Mouse (Mus musculus): ENCODE measurements at regions not wholly inside any gene's neighbourhood (a gene's known extent, or its start where the extent isn't known, plus 50 kb on each side); places are given as distances from the start of the nearest gene placed in this dataset.

DNA sequence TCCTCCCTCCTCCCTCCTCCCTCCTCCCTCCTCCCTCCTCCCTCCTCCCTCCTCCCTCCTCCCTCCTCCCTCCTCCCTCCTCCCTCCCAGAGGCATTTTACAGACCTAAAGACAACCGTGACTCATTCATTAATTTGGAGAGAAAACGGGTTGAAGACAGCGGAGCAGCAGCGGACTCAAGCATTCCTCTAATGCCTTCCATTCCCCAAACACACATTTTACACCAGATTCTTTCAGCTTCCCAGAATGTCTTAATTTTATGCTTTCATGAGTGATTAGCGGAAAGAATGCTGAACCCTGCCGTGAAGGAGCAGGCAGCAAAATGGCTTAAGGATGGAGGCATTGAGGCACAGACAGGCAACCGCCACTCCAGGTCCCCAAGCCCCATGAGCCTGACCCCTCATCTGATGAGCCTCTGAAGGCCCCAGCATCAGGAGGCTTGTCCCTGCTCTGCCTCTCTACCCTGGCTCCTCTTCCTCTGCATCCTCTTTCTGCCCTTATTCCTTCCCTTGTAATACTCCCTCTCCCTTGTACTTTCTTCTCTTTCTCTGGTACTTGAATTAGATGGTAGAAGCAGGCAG is 192.5 kb downstream of the Cdc5l start:
- no peak for DNase-seq (ENCODE audit: low read depth, low spot score)

GRCm38 (mm10) chr17:45240545-45240944 is 193.0 kb downstream of the Cdc5l start:
- DNase-seq (ENCODE audit: low read depth, low spot score), result no peak

- DNase-seq (ENCODE audit: low read depth, low spot score), result no peak
These were observed 196.3 kb downstream of the Cdc5l start for GRCm38 (mm10) chr17:45237246-45237645.

- no peak for DNase-seq (ENCODE audit: low read depth, low spot score)
These were observed 198.1 kb downstream of the Cdc5l start for GRCm38 (mm10) chr17:45235401-45235800.

- no peak for DNase-seq (ENCODE audit: low read depth, low spot score)
These were observed 200.7 kb downstream of the Cdc5l start for GRCm38 (mm10) chr17:45232874-45233273.

DNA sequence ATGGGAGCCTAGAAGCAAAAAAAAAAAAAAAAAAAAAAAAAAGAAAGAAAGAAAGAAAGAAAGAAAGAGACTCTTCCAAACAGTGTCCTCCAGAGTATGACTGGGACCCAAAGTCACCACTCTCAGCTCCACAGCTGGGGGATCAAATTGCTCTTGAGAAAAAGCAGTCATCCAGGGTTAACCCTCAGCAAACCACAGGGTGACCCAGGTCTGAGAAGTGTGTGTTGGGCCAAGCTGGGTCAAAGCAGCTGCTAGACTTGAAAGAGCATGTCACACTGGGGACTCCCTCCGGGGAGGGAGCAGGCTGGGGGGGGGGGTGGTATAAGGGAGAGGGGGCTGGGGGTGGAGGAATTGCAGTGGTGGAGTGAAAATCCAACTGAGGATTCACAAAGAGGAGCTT is 206.3 kb downstream of the Cdc5l start:
- DNase-seq (ENCODE audit: low read depth, low spot score), result no peak

- no peak for DNase-seq (ENCODE audit: low read depth, low spot score)
These were observed 207.1 kb downstream of the Cdc5l start for GRCm38 (mm10) chr17:45226486-45226885.

DNA sequence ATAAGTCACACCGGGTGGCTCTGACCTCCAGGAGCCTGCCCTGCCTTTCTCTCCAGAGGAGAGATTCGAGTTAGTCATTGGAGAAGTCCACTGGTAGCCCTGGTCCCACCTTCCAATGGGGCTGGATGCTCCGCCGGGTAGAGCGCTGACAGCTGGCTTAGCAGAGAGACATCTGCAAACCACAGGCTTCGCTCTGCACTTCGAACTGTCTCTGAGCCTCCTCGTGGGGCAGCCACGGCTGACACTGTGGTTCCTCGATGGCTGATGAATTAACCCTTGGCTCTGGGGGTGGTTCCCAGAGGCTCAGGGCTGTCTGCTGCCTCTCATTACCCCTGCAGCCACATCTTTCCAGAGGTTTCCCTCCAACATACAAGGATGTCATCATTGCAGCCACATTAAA is 211.9 kb downstream of the Cdc5l start:
- no peak for DNase-seq (ENCODE audit: low read depth, low spot score)

- no peak for DNase-seq (ENCODE audit: low read depth, low spot score)
These were observed 216.4 kb downstream of the Cdc5l start for GRCm38 (mm10) chr17:45217126-45217525.

DNA sequence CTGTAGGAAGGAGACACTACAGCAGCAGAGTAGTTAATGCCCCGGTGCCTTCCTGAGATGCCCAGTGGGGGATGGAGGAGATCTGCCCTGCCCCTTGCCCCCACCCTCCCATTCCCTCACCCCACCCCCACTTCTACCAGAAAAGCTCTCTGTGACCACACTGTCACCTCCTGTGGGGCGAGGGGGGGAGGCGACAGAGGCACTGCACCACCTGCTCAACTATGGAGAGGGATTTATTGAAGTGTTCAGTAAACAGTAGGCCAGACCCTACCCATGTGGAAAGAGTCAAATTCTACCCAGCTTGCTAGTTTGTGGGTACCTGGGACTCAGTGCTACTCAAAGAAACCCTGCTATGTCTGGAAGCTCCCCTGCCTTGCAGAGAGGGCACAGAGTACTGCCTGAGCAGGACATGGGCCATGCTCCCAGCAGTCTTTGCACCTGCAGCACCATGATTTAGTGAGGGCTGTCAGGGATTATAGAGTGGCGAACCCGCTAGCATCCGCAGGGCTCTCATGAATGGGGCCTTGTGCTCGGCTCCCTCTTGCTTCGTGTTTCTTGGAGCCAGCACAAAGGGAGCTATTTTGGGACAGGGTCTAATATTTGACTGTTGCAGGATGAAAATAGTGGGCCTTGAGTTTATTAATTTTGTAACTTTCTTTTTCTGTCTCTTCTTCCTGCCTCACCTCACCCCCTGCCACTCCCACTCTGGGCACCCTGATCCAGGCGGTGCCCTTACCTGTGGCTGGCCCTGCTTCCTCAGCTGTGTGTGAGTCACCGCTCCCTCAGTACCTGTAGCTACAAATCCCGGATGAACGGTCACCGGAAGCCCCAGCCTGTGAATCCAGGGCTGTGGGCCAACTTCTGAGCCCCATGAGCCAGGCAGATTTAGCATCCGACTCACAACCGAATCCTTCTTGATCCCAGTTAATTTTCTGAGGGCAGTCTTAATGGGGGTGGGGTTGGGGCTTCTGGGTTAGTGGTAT is 218.2 kb downstream of the Cdc5l start:
- DNase-seq (ENCODE audit: low read depth, low spot score), result no peak

DNA sequence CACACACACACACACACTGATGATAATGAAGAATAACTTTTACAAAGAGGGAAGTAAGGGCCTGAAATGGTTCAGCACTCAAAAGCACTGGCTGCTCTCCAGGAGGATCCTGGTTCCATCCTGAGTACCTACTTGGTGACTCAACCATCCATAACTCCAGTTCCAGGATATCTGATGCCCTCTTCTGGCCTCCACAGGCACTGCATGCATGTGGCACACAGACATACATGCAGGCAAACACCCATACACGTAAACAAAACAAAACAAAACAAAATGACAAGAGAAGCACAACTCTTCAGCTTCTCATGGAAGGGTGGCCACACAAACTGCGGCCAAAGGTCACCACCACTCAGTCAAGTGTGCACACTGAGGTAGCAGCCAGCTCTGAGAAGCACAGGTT is 222.6 kb downstream of the Cdc5l start:
- DNase-seq (ENCODE audit: low read depth, low spot score), result peak; percentile 27

DNA sequence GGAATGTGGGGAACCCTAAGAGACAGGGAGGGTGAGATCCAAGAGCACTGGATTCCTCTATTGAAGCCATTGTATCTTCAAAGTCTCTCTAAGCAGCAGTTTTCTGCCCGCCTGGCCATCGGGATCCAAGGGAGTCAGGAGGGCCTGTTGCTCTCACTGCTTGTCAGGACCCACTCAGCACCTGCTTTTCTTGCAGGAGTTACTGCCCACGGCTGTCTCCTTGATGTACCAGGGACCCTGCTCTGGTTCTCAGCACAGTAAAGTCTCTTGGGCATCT is 224.2 kb downstream of the Cdc5l start:
- DNase-seq (ENCODE audit: low read depth, low spot score), result no peak

DNA sequence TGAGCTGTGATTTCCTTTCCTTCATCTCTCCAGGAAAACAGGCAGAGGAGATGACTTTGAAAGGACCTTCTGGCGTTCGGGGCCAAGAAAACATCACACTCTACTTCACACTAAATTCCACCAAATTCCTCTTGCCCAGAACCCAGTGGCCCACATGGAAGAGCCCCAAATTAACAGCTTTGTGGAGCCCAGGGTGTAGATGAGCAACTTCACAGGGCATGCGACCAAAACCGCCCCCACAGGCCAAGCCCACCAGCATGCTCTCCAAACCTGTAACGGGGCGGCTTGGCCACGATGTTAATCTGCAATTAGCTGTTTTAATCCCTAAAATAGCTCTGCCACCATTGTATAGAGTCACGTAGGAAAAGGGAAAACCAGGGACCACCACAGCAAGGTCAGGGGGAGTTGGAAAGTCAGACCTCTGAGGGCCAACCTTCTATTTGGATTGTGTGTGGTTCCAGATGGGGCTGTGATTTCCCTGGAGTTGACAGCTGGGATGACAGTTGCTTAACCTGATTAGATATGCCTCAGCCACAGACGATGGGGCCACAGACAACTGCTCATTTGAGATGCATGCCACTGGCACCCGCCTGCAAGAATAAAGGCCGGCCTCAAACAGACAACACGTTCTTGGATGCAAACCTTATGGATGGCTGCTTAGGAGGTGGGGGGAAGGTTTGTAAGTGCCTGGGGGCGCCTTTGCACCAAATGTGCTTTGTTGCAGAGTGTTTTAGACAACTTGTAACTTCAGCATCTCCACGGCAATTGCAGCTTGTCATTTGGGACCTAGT is 224.7 kb downstream of the Cdc5l start:
- no peak for DNase-seq (ENCODE audit: low read depth, low spot score)

- DNase-seq (ENCODE audit: low read depth, low spot score), result no peak
These were observed 237.8 kb downstream of the Cdc5l start for GRCm38 (mm10) chr17:45195779-45196178.

- DNase-seq (ENCODE audit: low read depth, low spot score), result no peak
These were observed 238.7 kb downstream of the Cdc5l start for GRCm38 (mm10) chr17:45194786-45195281.

- DNase-seq (ENCODE audit: low read depth, low spot score), result no peak
These were observed 240.0 kb downstream of the Cdc5l start for GRCm38 (mm10) chr17:45193456-45194025.

DNA sequence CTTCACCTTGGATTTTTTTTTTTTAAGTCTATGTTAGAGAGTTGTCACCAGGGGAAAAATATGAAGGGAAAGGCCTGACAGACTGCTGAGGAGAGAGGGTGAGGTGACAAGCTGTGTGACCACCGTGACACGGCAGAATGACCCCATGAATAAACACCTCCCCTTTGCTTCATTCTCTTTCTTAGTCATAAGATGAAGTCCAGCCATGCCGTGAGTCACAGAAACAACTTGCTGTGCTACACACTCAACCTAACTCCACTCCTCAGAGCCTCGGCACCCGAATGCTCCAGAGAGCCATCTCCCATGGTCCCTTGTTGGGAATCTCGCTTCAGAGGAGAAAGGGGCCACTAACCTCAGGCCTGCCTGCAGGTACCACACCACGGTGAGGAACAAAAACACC is 246.1 kb downstream of the Cdc5l start:
- DNase-seq (ENCODE audit: low read depth, low spot score), result peak; percentile 26

GRCm38 (mm10) chr17:45176340-45176739 is 257.2 kb downstream of the Cdc5l start:
- DNase-seq (ENCODE audit: low read depth, low spot score), result no peak

DNA sequence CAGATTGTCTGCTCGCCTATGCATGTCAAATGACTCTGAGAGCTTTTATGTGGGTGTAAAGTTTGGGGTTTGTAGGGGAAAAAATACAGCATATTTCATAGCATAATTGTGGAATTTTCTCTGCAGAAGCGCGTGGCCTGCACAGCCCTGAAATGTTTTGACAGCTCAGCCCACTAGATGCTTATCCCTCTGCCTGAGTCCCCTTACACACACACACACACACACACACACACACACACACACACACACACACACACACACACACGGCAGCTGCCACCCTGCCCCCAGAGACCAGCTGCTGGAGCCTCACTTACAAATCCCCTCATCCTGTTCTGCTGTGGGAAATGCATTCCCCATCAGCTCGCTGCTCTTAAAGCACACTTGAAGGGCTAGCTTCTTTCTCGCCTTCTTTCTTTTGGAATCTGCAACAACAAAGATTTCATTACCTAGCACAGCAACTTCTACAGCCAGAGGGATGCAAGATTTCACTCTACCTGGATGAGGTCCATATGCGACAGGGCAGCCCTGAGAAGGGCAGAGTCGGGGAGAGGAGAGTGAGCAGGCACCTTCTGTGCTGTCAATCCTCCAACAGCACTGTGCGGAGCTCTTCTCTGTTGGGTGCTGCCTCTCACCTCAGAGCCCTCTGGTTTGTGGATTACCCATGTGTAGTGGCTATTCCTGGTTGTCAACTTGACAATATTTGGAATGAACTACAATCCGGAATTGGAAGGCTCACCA is 264.1 kb downstream of the Cdc5l start:
- DNase-seq (ENCODE audit: low read depth, low spot score), result no peak

Data from A20 (cell line).